Mouse (Mus musculus) G1E (cell line): Measurements from ENCODE around the gene Fgfr2.

ENCODE experiments used
- CTCF ChIP-seq: IDR thresholded peaks from 2 replicates; pipeline ENCODE4 v1.5.1; 2012; ENCODE audit warnings: low read depth, low read length, inconsistent platforms, mixed read lengths
- GATA2 ChIP-seq: IDR thresholded peaks from 2 replicates; pipeline ENCODE4 v1.6.1; 2012; ENCODE audit warnings: low read depth, low read length, inconsistent platforms, borderline replicate concordance
- POLR2AphosphoS5 ChIP-seq: IDR thresholded peaks from 2 replicates; pipeline ENCODE4 v1.6.1; 2012; ENCODE audit warnings: low read depth, low read length, inconsistent platforms; ENCODE audit not compliant: insufficient replicate concordance
- TAL1 ChIP-seq: conservative IDR thresholded peaks from 2 replicates; pipeline ENCODE4 v1.6.1; 2012; ENCODE audit warnings: low read depth, low read length, inconsistent platforms, mixed read lengths

- no peak for TF ChIP-seq CTCF
- no peak for TF ChIP-seq POLR2AphosphoS5
- TF ChIP-seq GATA2: no peak
- no peak for TF ChIP-seq TAL1
These were observed 158.8 kb downstream of the Fgfr2 start for GRCm38 (mm10) chr7:132964395-132964794.
